Mouse (Mus musculus) lung, postnatal 25 days (tissue): ENCODE measurements at regions not wholly inside any gene's neighbourhood (a gene's known extent, or its start where the extent isn't known, plus 50 kb on each side); places are given as distances from the start of the nearest gene placed in this dataset.
A peak's percentile ranks its signal among the peaks of the same experiment; 100 is the strongest.

ENCODE experiments used
- DNase-seq: peaks from one replicate; pipeline ENCODE4 v3.0.0; 2022; ENCODE audit warnings: low spot score

GRCm38 (mm10) chr17:80891656-80892055 is 52.8 kb upstream of the Tmem178 start:
- DNase-seq, result peak; percentile 69

- DNase-seq, result no peak
These were observed 55.3 kb upstream of the Tmem178 start for GRCm38 (mm10) chr17:80889095-80889494.

- no peak for DNase-seq
These were observed 56.7 kb upstream of the Tmem178 start for GRCm38 (mm10) chr17:80887749-80888119.

- DNase-seq, result no peak
These were observed 57.2 kb upstream of the Tmem178 start for GRCm38 (mm10) chr17:80887021-80887748.

- DNase-seq, result no peak
These were observed 58.2 kb upstream of the Tmem178 start for GRCm38 (mm10) chr17:80886211-80886701.

- DNase-seq, result no peak
These were observed 58.7 kb upstream of the Tmem178 start for GRCm38 (mm10) chr17:80885706-80886105.

GRCm38 (mm10) chr17:80884886-80885285 is 59.5 kb upstream of the Tmem178 start:
- no peak for DNase-seq

- DNase-seq, result no peak
These were observed 62.0 kb upstream of the Tmem178 start for GRCm38 (mm10) chr17:80882476-80882875.

- DNase-seq, result no peak
These were observed 64.1 kb upstream of the Tmem178 start for GRCm38 (mm10) chr17:80880325-80880724.

GRCm38 (mm10) chr17:80875352-80876044 is 68.9 kb upstream of the Tmem178 start:
- peak; percentile 44 for DNase-seq

- DNase-seq, result no peak
These were observed 73.5 kb upstream of the Tmem178 start for GRCm38 (mm10) chr17:80870965-80871364.

- no peak for DNase-seq
These were observed 82.1 kb upstream of the Tmem178 start for GRCm38 (mm10) chr17:80862338-80862737.

- no peak for DNase-seq
These were observed 97.2 kb upstream of the Tmem178 start for GRCm38 (mm10) chr17:80846996-80847810.

- DNase-seq, result no peak
These were observed 99.1 kb upstream of the Tmem178 start for GRCm38 (mm10) chr17:80845349-80845748.

GRCm38 (mm10) chr17:80841903-80842302 is 102.5 kb upstream of the Tmem178 start:
- no peak for DNase-seq

- DNase-seq, result no peak
These were observed 103.5 kb upstream of the Tmem178 start for GRCm38 (mm10) chr17:80840896-80841295.

- DNase-seq, result no peak
These were observed 104.0 kb upstream of the Tmem178 start for GRCm38 (mm10) chr17:80840452-80840851.

- DNase-seq, result peak; percentile 61
These were observed 106.4 kb upstream of the Map4k3 start for GRCm38 (mm10) chr17:80834701-80835100.

- DNase-seq, result no peak
These were observed 105.9 kb upstream of the Map4k3 start for GRCm38 (mm10) chr17:80834176-80834517.

GRCm38 (mm10) chr17:80833355-80834175 is 105.3 kb upstream of the Map4k3 start:
- DNase-seq, result peak; percentile 67

- no peak for DNase-seq
These were observed 103.4 kb upstream of the Map4k3 start for GRCm38 (mm10) chr17:80831686-80832085.

GRCm38 (mm10) chr17:80827896-80828295 is 99.6 kb upstream of the Map4k3 start:
- no peak for DNase-seq
